Mouse (Mus musculus): ENCODE results near the gene Stx4a. TPM values are rescaled to one million over a fixed set of nuclear protein-coding genes. Genes with fewer than 3 reads are reported as not detected.
A peak's percentile ranks its signal among the peaks of the same experiment; 100 is the strongest.
"Not testable (repeated sequence)": the region's sequence is repeated elsewhere in the genome, so short reads cannot be mapped to it uniquely, and the experiment has no call there.

Gene Stx4a
- polyA plus RNA-seq (2014; fragmentation: Nextera tagmentation; extraction: Ambion mirVana), result 9.7 and 11.1 TPM in 2 replicates

DNA sequence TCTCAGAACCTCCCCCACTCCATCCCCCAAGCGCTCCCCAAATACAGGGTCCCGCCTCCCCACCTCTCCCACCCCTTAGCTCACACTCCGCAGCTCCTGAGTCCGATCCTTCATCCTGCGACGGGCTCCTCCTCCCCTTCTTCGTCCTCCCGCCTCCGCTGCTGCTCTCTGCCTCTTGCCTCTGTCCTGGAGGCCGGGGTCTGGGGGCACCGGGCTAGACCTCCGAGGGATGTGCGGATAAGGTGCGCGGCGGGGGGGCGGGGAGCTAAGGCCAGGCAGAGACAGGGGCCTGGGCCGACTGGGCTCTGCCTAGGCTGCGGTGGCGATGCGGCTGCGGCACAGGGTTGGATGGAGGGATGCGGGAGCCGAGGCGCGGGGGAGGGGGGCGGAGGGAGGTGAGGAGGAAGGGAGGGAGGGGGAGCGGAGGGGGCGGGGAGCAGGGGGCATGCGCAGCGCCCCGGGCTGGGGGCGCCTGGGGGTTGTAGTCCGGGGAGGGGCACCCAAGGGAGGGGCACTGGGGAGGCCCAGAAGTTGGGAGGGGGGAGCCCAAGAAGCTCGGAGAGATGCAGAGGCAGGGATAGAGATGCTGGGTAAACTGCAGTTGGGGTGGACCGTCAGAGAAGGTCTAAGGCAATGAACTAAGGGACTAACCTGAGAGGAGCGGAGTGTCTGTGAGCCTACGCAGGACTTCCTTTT lies at the start of gene Stx4a, which contains the start of gene Stx1b:
Gene Stx4a (plus strand): TSS at position 119 of the 696 bp plus-strand sequence.
Gene Stx1b (minus strand): TSS at position 374 of the 696 bp plus-strand sequence.
- H3K4me2 ChIP-seq (ENCODE audit: low read length), result peak within 1 kb of the TSS; percentile 74
- no peaks in the 10 kb centered on the region for H3K27me3 ChIP-seq (replicated peaks; ENCODE audit: control insufficient read depth, insufficient read depth, low read length)
- no peaks in the 10 kb centered on the region for H3K36me3 ChIP-seq (ENCODE audit: control insufficient read depth, insufficient read depth, low read length)
- no peaks in the 10 kb centered on the region for H3K9me3 ChIP-seq (replicated peaks; ENCODE audit: control insufficient read depth, low read length)
- DNase-seq (ENCODE audit: low spot score) (peak; percentile 85), ATAC-seq (peak; percentile 92)
- peak within 1 kb of the TSS; percentile 66 for H3K27ac ChIP-seq (ENCODE audit: low read depth, low read length)
- H3K9ac ChIP-seq (ENCODE audit: low read length), result peak within 1 kb of the TSS; percentile 96
- 0 out of 2 replicates have a peak, but pooled peaks cover 5% of the 10 kb centered on the region for H3K4me1 ChIP-seq (ENCODE audit: control insufficient read depth, insufficient read depth, low read length)
- peak within 1 kb of the TSS; percentile 68 for H3K4me3 ChIP-seq (ENCODE audit: low read depth, low read length)
- 2% methylated on average over 33 of the region's 38 CpGs for WGBS

DNA sequence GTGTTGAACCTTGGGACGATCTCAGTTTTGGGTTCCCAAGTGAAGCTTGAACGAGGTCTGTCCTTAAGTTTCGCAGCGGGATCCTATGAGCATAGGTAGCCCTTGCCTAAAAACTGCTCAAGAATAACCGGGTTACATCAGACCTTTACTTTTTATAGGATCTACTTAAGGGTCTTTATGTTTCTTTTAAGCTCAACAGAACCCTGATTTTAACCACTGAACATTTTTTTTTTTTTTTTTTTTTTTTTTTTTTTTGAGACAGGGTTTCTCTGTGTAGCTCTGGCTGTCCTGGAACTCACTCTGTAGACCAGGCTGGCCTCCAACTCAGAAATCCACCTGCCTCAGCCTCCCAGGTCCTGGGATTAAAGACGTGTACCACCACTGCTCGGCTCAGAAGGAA lies 48.3 kb upstream of the Stx4a start:
- WGBS, result 77% methylated on average over 7 of the region's 7 CpGs
- Histone ChIP-seq H3K4me3 (ENCODE audit: low read depth, low read length) (peak overlapping the region; percentile 96), H3K4me2 (ENCODE audit: low read length) (peak overlapping the region; percentile 82), H3K9ac (ENCODE audit: low read length) (peak overlapping the region; percentile 90), H3K4me1 (ENCODE audit: control insufficient read depth, insufficient read depth, low read length) (peaks cover 11% of the 10 kb centered on the region), H3K27ac (ENCODE audit: low read depth, low read length) (peak overlapping the region; percentile 96; the same call in 1 of the 2 replicates), H3K36me3 (ENCODE audit: control insufficient read depth, insufficient read depth, low read length) (peaks cover 24% of the 10 kb centered on the region)
- ATAC-seq; H3K9me3 ChIP-seq (replicated peaks; ENCODE audit: control insufficient read depth, low read length); H3K27me3 ChIP-seq (replicated peaks; ENCODE audit: control insufficient read depth, insufficient read depth, low read length); DNase-seq (ENCODE audit: low spot score): not testable (repeated sequence)

DNA sequence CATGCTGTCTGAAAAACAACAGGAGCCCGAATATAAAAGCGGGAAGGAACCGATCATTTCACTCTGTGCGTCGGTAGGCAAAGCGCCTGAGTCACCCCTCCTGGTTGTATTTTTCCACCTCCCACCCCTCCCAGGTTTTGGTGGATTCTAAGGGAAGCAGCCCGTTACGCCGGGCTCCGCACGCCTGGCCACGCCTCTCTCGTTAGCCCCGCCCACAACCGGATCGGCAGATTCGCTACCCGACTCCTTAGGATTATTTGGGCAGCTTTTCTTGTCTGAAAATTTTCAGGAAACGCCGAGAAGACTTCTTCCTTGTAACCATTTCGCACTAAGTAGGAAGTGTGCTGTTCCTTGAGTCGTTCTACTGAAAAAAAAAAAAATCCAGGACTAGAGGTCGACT lies 47.7 kb upstream of the Stx4a start, which contains the start of gene Setd1a:
Gene Setd1a (plus strand): TSS at position 245 of the 400 bp plus-strand sequence.
- H3K9ac ChIP-seq (ENCODE audit: low read length), result peak within 1 kb of the TSS; percentile 90
- H3K4me3 ChIP-seq (ENCODE audit: low read depth, low read length), result peak within 1 kb of the TSS; percentile 96
- H3K9me3 ChIP-seq (replicated peaks; ENCODE audit: control insufficient read depth, low read length), result no peaks in the 10 kb centered on the region
- no peaks in the 10 kb centered on the region for H3K27me3 ChIP-seq (replicated peaks; ENCODE audit: control insufficient read depth, insufficient read depth, low read length)
- peak within 1 kb of the TSS; percentile 96 for H3K27ac ChIP-seq (ENCODE audit: low read depth, low read length)
- ATAC-seq (peak; percentile 76), DNase-seq (ENCODE audit: low spot score) (peak; percentile 92)
- peaks cover 30% of the 10 kb centered on the region for H3K36me3 ChIP-seq (ENCODE audit: control insufficient read depth, insufficient read depth, low read length)
- H3K4me2 ChIP-seq (ENCODE audit: low read length), result peak within 1 kb of the TSS; percentile 82
- peaks cover 9% of the 10 kb centered on the region for H3K4me1 ChIP-seq (ENCODE audit: control insufficient read depth, insufficient read depth, low read length)
- WGBS, result under 1% methylated on average over 23 of the region's 23 CpGs

DNA sequence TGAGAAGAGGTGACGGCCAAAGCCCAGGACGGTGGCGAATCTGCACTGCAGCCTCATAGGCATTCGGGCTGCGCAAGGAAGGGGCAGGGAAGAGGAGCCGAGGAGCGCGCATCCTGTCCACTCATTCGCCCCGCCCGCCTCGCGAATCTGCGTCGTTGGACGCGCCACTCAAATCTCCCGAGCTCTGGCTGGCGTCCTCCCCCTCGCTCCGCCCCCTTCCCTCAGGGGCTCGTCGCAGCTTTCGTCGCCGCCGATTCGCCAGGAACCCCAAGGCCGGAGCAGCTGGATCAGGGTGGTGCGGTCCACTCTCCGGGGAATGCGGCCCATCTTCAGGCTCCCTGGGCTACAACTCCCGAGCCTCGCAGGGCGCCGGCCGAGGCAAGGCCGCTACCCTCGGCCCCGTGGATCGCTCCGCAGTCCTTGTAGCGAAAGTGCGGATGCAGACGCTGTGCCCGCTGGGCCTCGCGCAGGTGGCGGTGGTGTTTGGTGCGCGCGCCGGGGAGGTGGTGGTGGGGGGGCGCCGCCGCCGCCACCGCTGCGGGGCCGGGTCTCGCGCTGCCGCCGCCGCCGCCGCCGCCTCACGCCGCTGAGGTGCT lies 47.1 kb upstream of the Stx4a start:
- H3K27me3 ChIP-seq (replicated peaks; ENCODE audit: control insufficient read depth, insufficient read depth, low read length), result no peaks in the 10 kb centered on the region
- peak overlapping the region; percentile 96 for H3K27ac ChIP-seq (ENCODE audit: low read depth, low read length)
- no peaks in the 10 kb centered on the region for H3K9me3 ChIP-seq (replicated peaks; ENCODE audit: control insufficient read depth, low read length)
- peak overlapping the region; percentile 82 for H3K4me2 ChIP-seq (ENCODE audit: low read length)
- peaks cover 9% of the 10 kb centered on the region for H3K4me1 ChIP-seq (ENCODE audit: control insufficient read depth, insufficient read depth, low read length)
- WGBS, result 1% methylated on average over 62 of the region's 70 CpGs
- H3K36me3 ChIP-seq (ENCODE audit: control insufficient read depth, insufficient read depth, low read length), result peaks cover 36% of the 10 kb centered on the region
- peak overlapping the region; percentile 96 for H3K4me3 ChIP-seq (ENCODE audit: low read depth, low read length)
- H3K9ac ChIP-seq (ENCODE audit: low read length), result peak overlapping the region; percentile 90
- DNase-seq (ENCODE audit: low spot score) (peak; percentile 98), ATAC-seq (peak; percentile 94)

DNA sequence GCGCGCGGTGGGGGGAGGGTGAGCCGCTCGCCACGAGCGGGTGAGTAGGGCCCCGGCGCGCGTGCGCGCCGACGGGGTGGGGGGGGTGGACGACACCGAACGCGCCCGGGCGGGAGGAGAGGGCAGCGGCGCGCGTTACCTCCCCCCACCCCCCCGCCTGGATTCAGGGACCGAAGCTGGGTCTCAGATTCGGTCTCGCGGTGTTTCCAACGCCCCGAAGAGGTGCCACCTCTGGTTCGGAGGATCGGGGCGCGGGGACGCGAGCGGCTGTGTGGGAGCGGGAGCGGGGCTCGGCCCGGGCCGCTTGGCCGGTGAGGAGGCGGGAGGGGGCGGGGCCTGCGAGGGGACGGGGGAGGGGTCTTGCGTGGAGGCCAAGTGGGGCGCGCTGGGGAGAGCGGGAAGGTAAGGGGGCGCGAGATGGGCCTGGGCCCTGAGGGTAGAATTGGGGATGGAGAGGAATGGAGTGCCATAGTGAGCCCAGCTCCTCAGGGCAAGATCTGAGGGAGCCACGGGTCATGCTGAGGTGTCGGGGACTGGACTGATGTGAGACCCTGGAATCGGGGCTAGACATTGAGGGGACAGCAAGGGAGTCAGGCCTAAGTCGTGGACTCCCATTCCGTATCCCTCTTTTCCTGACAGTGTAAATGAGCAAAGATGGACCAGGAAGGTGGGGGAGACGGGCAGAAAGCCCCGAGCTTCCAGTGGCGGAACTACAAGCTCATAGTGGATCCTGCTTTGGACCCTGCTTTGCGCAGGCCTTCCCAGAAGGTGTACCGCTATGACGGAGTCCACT lies 46.4 kb upstream of the Stx4a start:
- ATAC-seq, result peak; percentile 45

DNA sequence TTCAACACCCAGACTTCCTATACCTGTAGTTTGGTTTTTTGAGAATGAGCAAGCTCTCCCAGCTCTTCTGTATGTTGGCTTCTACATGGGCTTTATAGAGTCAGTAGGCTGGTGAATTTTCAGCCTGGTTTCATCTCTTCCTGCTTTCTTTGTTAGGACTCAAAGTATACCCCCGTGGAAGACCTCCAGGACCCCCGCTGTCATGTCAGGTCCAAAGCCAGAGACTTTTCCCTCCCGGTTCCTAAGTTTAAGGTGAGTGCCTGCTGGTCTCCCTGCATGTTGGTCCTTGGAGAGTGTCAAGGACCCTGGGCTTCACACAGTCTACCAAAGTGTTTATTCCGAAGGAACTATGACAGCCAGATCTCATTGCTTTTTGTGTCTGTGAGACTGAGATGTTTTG lies 45.7 kb upstream of the Stx4a start:
- Histone ChIP-seq H3K27ac (ENCODE audit: low read depth, low read length) (no peak overlapping the region), H3K36me3 (ENCODE audit: control insufficient read depth, insufficient read depth, low read length) (peaks cover 46% of the 10 kb centered on the region), H3K27me3 (replicated peaks; ENCODE audit: control insufficient read depth, insufficient read depth, low read length) (no peaks in the 10 kb centered on the region), H3K9me3 (replicated peaks; ENCODE audit: control insufficient read depth, low read length) (no peaks in the 10 kb centered on the region), H3K4me2 (ENCODE audit: low read length) (peak overlapping the region; percentile 82), H3K4me1 (ENCODE audit: control insufficient read depth, insufficient read depth, low read length) (peaks cover 9% of the 10 kb centered on the region), H3K9ac (ENCODE audit: low read length) (peak overlapping the region; percentile 90), H3K4me3 (ENCODE audit: low read depth, low read length) (peak overlapping the region; percentile 96)
- no peak for ATAC-seq
- no peak for DNase-seq (ENCODE audit: low spot score)
- 71% methylated on average over 4 of the region's 4 CpGs for WGBS

More for the DNA sequence above, 46.4 kb upstream of the Stx4a start:
- Histone ChIP-seq H3K36me3 (ENCODE audit: control insufficient read depth, insufficient read depth, low read length) (peaks cover 43% of the 10 kb centered on the region), H3K9me3 (replicated peaks; ENCODE audit: control insufficient read depth, low read length) (no peaks in the 10 kb centered on the region), H3K27me3 (replicated peaks; ENCODE audit: control insufficient read depth, insufficient read depth, low read length) (no peaks in the 10 kb centered on the region), H3K4me3 (ENCODE audit: low read depth, low read length) (peak overlapping the region; percentile 96), H3K4me2 (ENCODE audit: low read length) (peak overlapping the region; percentile 82), H3K4me1 (ENCODE audit: control insufficient read depth, insufficient read depth, low read length) (peaks cover 9% of the 10 kb centered on the region), H3K9ac (ENCODE audit: low read length) (peak overlapping the region; percentile 90), H3K27ac (ENCODE audit: low read depth, low read length) (peak overlapping the region; percentile 96)
- WGBS, result 3% methylated on average over 57 of the region's 66 CpGs
- peak; percentile 56 for DNase-seq (ENCODE audit: low spot score)

DNA sequence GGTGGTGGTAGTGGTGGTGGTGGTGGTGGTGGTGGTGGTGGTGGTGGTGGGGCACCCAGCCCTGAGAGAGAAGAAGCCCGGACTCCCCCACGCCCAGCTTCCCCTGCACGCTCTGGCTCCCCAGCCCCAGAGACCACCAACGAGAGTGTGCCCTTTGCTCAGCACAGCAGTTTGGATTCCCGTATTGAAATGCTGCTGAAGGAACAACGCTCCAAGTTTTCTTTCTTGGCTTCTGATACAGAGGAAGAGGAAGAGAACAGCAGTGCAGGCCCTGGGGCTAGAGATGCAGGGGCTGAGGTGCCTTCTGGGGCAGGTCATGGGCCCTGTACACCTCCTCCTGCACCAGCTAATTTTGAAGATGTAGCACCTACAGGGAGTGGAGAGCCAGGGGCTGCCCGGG lies 38.8 kb upstream of the Stx4a start, which contains the start of gene Gm49388:
Gene Gm49388 (plus strand): TSS at position 301 of the 400 bp plus-strand sequence.
- 89% methylated on average over 7 of the region's 7 CpGs for WGBS
- DNase-seq (ENCODE audit: low spot score) (no peak), ATAC-seq (no peak)
- Histone ChIP-seq H3K27me3 (replicated peaks; ENCODE audit: control insufficient read depth, insufficient read depth, low read length) (no peaks in the 10 kb centered on the region), H3K4me1 (ENCODE audit: control insufficient read depth, insufficient read depth, low read length) (no peaks in the 10 kb centered on the region), H3K36me3 (ENCODE audit: control insufficient read depth, insufficient read depth, low read length) (peaks cover 97% of the 10 kb centered on the region), H3K4me2 (ENCODE audit: low read length) (no peak within 1 kb of the TSS), H3K9me3 (replicated peaks; ENCODE audit: control insufficient read depth, low read length) (no peaks in the 10 kb centered on the region), H3K27ac (ENCODE audit: low read depth, low read length) (no peak within 1 kb of the TSS), H3K9ac (ENCODE audit: low read length) (no peak within 1 kb of the TSS), H3K4me3 (ENCODE audit: low read depth, low read length) (no peak within 1 kb of the TSS)

DNA sequence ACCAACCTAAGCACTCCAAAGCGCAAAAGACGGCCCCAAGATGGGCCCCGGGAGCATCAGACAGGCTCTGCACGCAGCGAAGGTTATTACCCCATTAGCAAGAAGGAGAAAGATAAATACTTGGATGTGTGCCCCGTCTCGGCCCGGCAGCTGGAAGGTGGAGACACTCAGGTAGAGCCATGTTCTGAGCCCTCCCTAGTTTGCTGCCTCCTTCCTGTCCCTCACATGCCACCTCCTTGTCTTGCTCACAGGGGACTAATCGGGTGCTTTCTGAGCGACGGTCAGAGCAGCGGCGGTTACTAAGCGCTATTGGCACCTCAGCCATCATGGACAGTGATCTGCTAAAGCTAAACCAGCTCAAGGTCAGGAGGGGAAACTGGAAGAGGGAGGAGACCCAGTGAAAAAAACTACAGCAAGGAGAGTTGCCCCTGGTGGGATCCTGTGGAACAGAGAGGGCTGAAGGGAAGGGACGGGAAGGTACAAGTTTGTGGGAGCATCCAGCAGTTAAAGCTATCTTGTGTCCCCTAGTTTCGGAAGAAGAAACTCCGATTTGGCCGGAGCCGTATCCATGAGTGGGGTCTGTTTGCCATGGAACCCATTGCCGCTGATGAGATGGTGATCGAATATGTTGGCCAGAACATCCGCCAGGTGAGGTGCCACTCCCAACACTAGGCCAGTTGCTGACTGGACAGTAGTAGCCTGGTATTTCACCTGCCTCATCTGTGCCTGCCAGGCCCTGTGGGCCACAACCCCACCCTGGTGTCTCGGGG lies 26.8 kb upstream of the Stx4a start:
- no peak for DNase-seq (ENCODE audit: low spot score)
- no peaks in the 10 kb centered on the region for H3K4me1 ChIP-seq (ENCODE audit: control insufficient read depth, insufficient read depth, low read length)
- H3K9ac ChIP-seq (ENCODE audit: low read length), result no peak overlapping the region
- H3K36me3 ChIP-seq (ENCODE audit: control insufficient read depth, insufficient read depth, low read length), result peaks cover 85% of the 10 kb centered on the region
- no peak overlapping the region for H3K4me3 ChIP-seq (ENCODE audit: low read depth, low read length)
- ATAC-seq, result no peak
- H3K27me3 ChIP-seq (replicated peaks; ENCODE audit: control insufficient read depth, insufficient read depth, low read length), result no peaks in the 10 kb centered on the region
- H3K4me2 ChIP-seq (ENCODE audit: low read length), result no peak overlapping the region
- WGBS, result 93% methylated on average over 23 of the region's 23 CpGs
- H3K9me3 ChIP-seq (replicated peaks; ENCODE audit: control insufficient read depth, low read length), result no peaks in the 10 kb centered on the region
- no peak overlapping the region for H3K27ac ChIP-seq (ENCODE audit: low read depth, low read length)
